19 mouse cellular contexts compared by ENCODE assay signal in genomic region chr3:103246627-103247260, GRCm38 (mm10). TPM values are rescaled to one million over a fixed set of nuclear protein-coding genes. Genes with fewer than 3 reads are reported as not detected.
DNase-seq lines count a peak whose midpoint lies in the region; ATAC-seq and TF ChIP-seq lines count a peak whose summit lies in the region.
"Had no signal": no experiment of that assay in that cellular context is flagged by ENCODE, and none has a peak within 500 bp of the region (broad histone marks: within the 10 kb centered on the region; RNA-seq: fewer than 3 reads in every experiment).

No protein-coding gene starts in this region.

- no peak for TF ChIP-seq CTCF in forebrain, postnatal 0 days (IDR thresholded peaks at IDR 0.05; ENCODE audit: low read depth)
- no peak for TF ChIP-seq CTCF in stomach, postnatal 0 days (IDR thresholded peaks at IDR 0.05; ENCODE audit: low read depth)

- H3K9ac ChIP-seq in forebrain, postnatal 0 days: no peak overlapping the region
- H3K9ac ChIP-seq in forebrain, embryonic 11.5 days (ENCODE audit: low read length): no peak overlapping the region
- no peak overlapping the region for H3K9ac ChIP-seq in stomach, postnatal 0 days (ENCODE audit: low read length)
- H3K9ac ChIP-seq: heart, embryonic 12.5 days; limb, embryonic 13.5 days; liver, embryonic 13.5 days; lung, embryonic 15.5 days had no signal

- ATAC-seq in forebrain, postnatal 0 days: peak; percentile 83
- ATAC-seq in forebrain, embryonic 11.5 days (replicated peaks; ENCODE audit: low FRiP score): no peak
- no peak for ATAC-seq in stomach, postnatal 0 days (ENCODE audit: low FRiP score, low TSS enrichment)
- ATAC-seq: inflammation-experienced regulatory T-cells, adult 6 months had no signal

- peak; percentile 38 for DNase-seq in forebrain, postnatal 0 days
- no peak for DNase-seq in forebrain, embryonic 11.5 days (ENCODE audit: low spot score)
- peak; percentile 7 to 47 for DNase-seq in left cerebral cortex, postnatal 14 days (ENCODE audit: low spot score in 2 of 2)
- DNase-seq in left cerebral cortex, adult 11 months (ENCODE audit: low spot score): no peak
- DNase-seq in right cerebral cortex, postnatal 10 days (ENCODE audit: low spot score in 2 of 2): peak; percentile 26 to 51
- no peak for DNase-seq in right cerebral cortex, adult 2 months (ENCODE audit: low spot score in 2 of 2)
- DNase-seq in stomach, postnatal 0 days (ENCODE audit: low spot score): peak; percentile 32
- DNase-seq in gastrocnemius, postnatal 14 days: no peak
- DNase-seq: cerebellum, adult 2 months; heart, postnatal 10 days; kidney, adult 9 months; kidney, postnatal 14 days; liver, embryonic 13.5 days had no signal

- H3K27me3 ChIP-seq in forebrain, postnatal 0 days (ENCODE audit: insufficient read depth, low read length): no peaks in the 10 kb centered on the region
- H3K27me3 ChIP-seq in forebrain, embryonic 11.5 days (ENCODE audit: control insufficient read depth, insufficient read depth, low read length): no peaks in the 10 kb centered on the region
- H3K27me3 ChIP-seq in stomach, postnatal 0 days (ENCODE audit: control insufficient read depth, insufficient read depth, low read length): no peaks in the 10 kb centered on the region
- H3K27me3 ChIP-seq: heart, embryonic 12.5 days; limb, embryonic 13.5 days; liver, embryonic 13.5 days; lung, embryonic 15.5 days had no signal

- WGBS in forebrain, postnatal 0 days: 70% methylated on average over 17 of the region's 17 CpGs
- 83% methylated on average over 17 of the region's 17 CpGs for WGBS in forebrain, embryonic 11.5 days
- WGBS in stomach, postnatal 0 days: 56% methylated on average over 17 of the region's 17 CpGs

- H3K36me3 ChIP-seq in forebrain, postnatal 0 days (ENCODE audit: insufficient read depth): no peaks in the 10 kb centered on the region
- H3K36me3 ChIP-seq in forebrain, embryonic 11.5 days (ENCODE audit: control insufficient read depth, insufficient read depth, low read length): no peaks in the 10 kb centered on the region
- H3K36me3 ChIP-seq in stomach, postnatal 0 days (ENCODE audit: control insufficient read depth, insufficient read depth, low read length): no peaks in the 10 kb centered on the region
- H3K36me3 ChIP-seq: heart, embryonic 12.5 days; limb, embryonic 13.5 days; liver, embryonic 13.5 days; lung, embryonic 15.5 days had no signal

- H3K27ac ChIP-seq in forebrain, postnatal 0 days (ENCODE audit: low read depth, low read length): no peak overlapping the region
- no peak overlapping the region for H3K27ac ChIP-seq in forebrain, embryonic 11.5 days (ENCODE audit: low read depth, low read length)
- H3K27ac ChIP-seq in stomach, postnatal 0 days (replicated peaks): no peak overlapping the region
- H3K27ac ChIP-seq: limb, embryonic 13.5 days; liver, embryonic 13.5 days; lung, embryonic 15.5 days; macrophage had no signal

- H3K9me3 ChIP-seq in forebrain, postnatal 0 days (ENCODE audit: low read length): no peaks in the 10 kb centered on the region
- no peaks in the 10 kb centered on the region for H3K9me3 ChIP-seq in forebrain, embryonic 11.5 days (ENCODE audit: control insufficient read depth, low read length)
- no peaks in the 10 kb centered on the region for H3K9me3 ChIP-seq in stomach, postnatal 0 days (ENCODE audit: control insufficient read depth, low read length)
- H3K9me3 ChIP-seq: heart, embryonic 12.5 days; limb, embryonic 13.5 days; liver, embryonic 13.5 days; lung, embryonic 15.5 days had no signal

- H3K4me3 ChIP-seq in forebrain, postnatal 0 days (ENCODE audit: low read depth, low read length): no peak overlapping the region
- no peak overlapping the region for H3K4me3 ChIP-seq in forebrain, embryonic 11.5 days (ENCODE audit: low read depth, low read length)
- no peak overlapping the region for H3K4me3 ChIP-seq in stomach, postnatal 0 days (ENCODE audit: low read depth, low read length)
- H3K4me3 ChIP-seq: heart, embryonic 12.5 days; limb, embryonic 13.5 days; liver, embryonic 13.5 days; lung, embryonic 15.5 days had no signal

- no peaks in the 10 kb centered on the region for H3K4me1 ChIP-seq in forebrain, postnatal 0 days (ENCODE audit: insufficient read depth)
- H3K4me1 ChIP-seq in forebrain, embryonic 11.5 days (replicated peaks; ENCODE audit: control insufficient read depth, insufficient read depth, low read length): no peaks in the 10 kb centered on the region
- H3K4me1 ChIP-seq in stomach, postnatal 0 days (replicated peaks; ENCODE audit: control insufficient read depth, insufficient read depth): no peaks in the 10 kb centered on the region
- H3K4me1 ChIP-seq: heart, embryonic 12.5 days; limb, embryonic 13.5 days; liver, embryonic 13.5 days; lung, embryonic 15.5 days had no signal

- H3K4me2 ChIP-seq in forebrain, postnatal 0 days (ENCODE audit: low read depth): no peak overlapping the region
- no peak overlapping the region for H3K4me2 ChIP-seq in forebrain, embryonic 11.5 days (ENCODE audit: low read depth, low read length, severe bottlenecking)
- no peak overlapping the region for H3K4me2 ChIP-seq in stomach, postnatal 0 days (replicated peaks; ENCODE audit: low read depth)
- H3K4me2 ChIP-seq: heart, embryonic 12.5 days; limb, embryonic 13.5 days; liver, embryonic 13.5 days; lung, embryonic 15.5 days; midbrain, embryonic 11.5 days had no signal

- intact Hi-C loops in left cerebral cortex, postnatal 14 days (cut with DNase I): no loop called here
- intact Hi-C loops in gastrocnemius, postnatal 14 days (cut with DNase I; ENCODE audit: low total_unique reads): no loop called here

- TF ChIP-seq EP300 in stomach, postnatal 0 days (optimal IDR thresholded peaks at IDR 0.05): no peak

RNA-seq across cellular contexts. Expression of gene Trim33, which starts 32.3 kb away (rescaled TPM):
- 49.2 and 65.5 TPM in 2 replicates for total RNA-seq in forebrain, postnatal 0 days (2014; rRNA removed)
- 7.5 and 12.5 TPM in 2 replicates for polyA plus RNA-seq in forebrain, postnatal 0 days (2015; fragmentation: Nextera tagmentation; extraction: Ambion mirVana)
- 32.8 and 41.5 TPM in 2 replicates for polyA plus RNA-seq in forebrain, embryonic 11.5 days (2014; fragmentation: Nextera tagmentation; extraction: Ambion mirVana)
- 10 to 100 TPM; 54.5 to 55.0 TPM for total RNA-seq in left cerebral cortex, postnatal 14 days (2021)
- 7.3 and 7.5 TPM in 2 replicates for polyA plus RNA-seq in stomach, postnatal 0 days (2015; fragmentation: Nextera tagmentation; extraction: Ambion mirVana)
- 10 to 100 TPM; 10.6 to 10.7 TPM for total RNA-seq in gastrocnemius, postnatal 14 days (2021)

Comparison
In these comparisons a context has a peak if more than half of its experiments do, and no peak if none do; other contexts are left out.
1. DNase-seq: peak in forebrain, postnatal 0 days (single experiment), left cerebral cortex, postnatal 14 days (2 of 2), right cerebral cortex, postnatal 10 days (2 of 2) and stomach, postnatal 0 days (single experiment); none in forebrain, embryonic 11.5 days (single experiment), left cerebral cortex, adult 11 months (single experiment), right cerebral cortex, adult 2 months (0 of 2) and gastrocnemius, postnatal 14 days (single experiment).